Mouse (Mus musculus) right cerebral cortex, postnatal 4 days (tissue): ENCODE data around the gene Atrn.

Source experiments
- DNase-seq: peaks from one replicate; pipeline ENCODE4 v3.0.0-alpha.2; 2022

Atrn gene

DNA sequence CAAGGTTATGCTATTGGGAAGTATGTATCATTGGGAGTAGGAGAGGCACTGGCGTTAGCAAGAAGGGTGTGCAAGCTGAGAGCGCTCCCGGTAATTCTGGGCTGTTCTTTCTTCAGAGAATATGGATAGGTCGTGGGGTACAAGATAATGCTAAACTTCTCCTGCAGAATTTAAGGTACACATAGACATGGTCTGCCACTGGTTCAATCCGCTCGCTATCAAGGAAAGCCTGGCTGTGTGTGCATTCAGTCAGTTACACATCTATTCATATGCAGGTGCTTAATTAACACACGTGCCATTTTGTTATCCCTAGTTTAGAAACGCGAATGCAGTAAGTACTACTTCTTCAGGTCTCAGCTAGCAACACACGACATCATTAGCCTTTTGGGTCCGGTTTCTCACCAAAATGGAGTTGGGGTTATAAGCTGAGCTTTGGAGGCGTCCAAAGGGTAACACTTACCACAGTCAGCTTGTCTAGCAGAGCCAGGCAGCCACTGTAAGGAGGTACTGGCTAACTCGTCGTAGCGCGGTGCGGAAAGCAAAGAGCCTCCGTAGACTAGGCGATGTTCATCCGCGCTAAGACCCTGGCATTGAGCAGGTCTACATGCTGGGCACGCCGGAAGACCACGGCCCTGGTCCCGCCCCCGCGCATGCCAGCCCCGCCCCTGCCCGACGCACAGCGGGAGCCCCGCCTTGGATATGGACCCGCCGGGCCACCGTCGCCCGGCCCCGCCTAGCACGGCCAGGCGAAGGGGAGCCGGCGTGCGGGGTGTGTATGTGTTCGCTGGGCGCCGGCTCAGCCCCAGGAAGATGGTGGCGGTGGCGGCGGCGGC lies at the start of gene Atrn, which contains the start of gene 4930402H24Rik:
TSS of gene Atrn (plus strand) at position 745 of the 833 bp plus-strand sequence.
TSS of gene 4930402H24Rik (minus strand) at position 656 of the 833 bp plus-strand sequence.
- peak; percentile 93 for DNase-seq

GRCm38 (mm10) chr2:130862091-130862490 lies 44.2 kb upstream of the Atrn start:
- DNase-seq = no peak

DNA sequence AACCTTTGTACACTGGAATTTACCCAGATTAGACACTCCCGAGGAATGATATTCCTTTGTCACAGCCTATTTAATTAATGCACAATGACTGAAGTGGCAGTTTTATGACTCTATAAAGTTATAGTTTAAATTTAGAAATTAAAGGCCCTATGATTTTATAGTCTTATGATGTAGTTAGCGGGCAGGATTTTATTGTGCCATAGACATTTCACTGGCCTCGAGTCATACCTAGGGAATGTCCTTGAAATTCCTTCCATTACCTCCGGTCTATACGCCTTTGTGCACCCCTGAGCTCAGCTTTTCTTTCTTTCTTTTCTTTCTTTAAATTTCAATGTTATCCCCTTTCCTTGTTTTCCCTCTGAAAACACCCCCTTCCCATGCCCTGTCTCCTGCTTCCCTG lies 35.4 kb upstream of the Atrn start:
- DNase-seq = no peak

DNA sequence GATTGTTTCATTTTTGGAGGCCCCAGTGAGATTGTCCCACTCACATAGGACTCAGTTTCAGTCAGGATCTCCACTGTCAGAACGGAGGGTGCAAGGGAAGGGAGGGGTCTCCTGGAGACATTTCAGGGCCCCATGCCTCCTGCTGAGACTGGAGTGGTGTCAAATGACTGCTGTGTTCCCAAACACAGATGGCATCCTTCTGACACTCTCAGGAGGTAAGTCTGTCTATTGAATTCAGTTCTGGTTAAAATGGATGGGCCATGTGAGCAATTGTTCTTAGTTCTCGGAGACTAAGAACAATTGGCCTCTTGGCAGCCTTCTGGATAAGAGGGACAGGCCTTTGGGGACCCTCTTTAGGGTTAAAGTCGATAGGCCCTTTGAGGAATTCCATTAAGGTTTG lies 28.9 kb upstream of the Atrn start:
- no peak for DNase-seq

DNA sequence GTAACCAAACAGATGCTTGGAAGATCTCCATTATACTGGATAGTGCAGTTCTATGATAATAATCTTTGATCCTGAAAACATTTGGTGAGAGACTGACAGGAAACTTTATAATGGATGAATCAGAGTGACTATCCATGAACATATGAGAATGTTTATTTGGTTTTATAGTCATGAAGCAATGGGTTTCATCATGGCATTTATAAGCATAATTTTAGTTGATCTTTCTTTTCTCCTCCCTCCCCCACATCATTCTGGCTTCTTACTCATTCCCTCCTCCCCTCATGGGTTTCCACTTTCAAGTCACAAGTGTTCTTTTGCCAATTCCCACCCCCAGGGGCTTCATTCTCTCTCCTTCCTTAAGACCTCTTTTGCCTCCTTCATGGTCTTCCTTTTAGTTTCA lies 19.3 kb upstream of the Atrn start:
- no peak for DNase-seq

- DNase-seq = no peak
Measured at GRCm38 (mm10) chr2:130887456-130887855, 18.8 kb upstream of the Atrn start.

DNA sequence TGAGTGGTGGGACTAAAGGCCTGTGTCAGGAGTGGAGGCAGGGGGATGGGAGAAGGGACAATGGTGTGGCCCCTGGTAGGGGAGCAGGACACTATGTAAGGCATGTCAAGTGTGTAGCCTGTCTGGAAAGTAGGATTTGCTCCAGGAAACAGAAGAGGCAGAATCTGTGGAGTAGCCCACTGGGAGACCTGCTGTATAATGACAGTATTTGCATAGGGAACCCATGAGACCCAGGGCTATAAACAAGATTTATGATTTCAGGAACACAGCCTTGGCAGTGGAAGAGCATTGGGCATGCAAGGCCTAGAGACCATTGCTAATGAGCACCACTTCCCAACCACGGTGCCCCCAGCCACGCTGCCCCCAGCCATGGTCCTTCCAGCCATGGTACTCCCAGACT lies 9.4 kb upstream of the Atrn start:
- DNase-seq = no peak

GRCm38 (mm10) chr2:130897856-130898255 lies 8.4 kb upstream of the Atrn start:
- no peak for DNase-seq

GRCm38 (mm10) chr2:130898783-130899182 lies 7.5 kb upstream of the Atrn start:
- DNase-seq = no peak

DNA sequence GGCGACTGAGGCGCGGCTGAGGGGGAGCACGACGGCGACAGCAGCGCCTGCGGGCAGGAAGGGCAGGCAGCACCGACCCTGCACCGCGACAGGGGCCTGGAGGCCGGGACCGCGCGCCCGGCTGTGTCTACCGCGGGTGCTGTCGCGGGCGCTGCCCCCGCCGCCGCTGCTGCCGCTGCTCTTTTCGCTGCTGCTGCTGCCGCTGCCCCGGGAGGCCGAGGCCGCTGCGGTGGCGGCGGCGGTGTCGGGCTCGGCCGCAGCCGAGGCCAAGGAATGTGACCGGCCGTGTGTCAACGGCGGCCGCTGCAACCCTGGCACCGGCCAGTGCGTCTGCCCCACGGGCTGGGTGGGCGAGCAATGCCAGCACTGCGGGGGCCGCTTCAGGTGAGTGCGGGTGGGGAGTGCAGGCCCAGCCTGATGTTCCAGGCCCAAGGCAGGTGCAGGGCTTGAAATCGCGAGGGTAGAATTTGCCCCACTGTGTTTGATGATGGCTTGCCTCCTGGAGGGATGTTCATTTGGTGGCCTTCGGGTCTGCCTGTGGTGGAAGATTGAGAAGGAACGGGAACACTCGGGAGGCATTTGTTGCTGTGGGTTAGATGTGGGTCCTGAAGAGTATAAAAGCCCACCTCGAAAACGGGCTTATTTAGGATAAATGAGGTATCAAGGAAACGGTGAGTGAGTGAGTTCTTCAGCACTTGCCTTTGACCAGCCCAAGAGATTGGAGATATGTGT lies 455 bp downstream of the Atrn start:
- peak; percentile 39 for DNase-seq

- DNase-seq = no peak
Measured at GRCm38 (mm10) chr2:130911691-130912090, 5.4 kb downstream of the Atrn start.

- no peak for DNase-seq
Measured at GRCm38 (mm10) chr2:130914873-130915272, 8.6 kb downstream of the Atrn start.

DNA sequence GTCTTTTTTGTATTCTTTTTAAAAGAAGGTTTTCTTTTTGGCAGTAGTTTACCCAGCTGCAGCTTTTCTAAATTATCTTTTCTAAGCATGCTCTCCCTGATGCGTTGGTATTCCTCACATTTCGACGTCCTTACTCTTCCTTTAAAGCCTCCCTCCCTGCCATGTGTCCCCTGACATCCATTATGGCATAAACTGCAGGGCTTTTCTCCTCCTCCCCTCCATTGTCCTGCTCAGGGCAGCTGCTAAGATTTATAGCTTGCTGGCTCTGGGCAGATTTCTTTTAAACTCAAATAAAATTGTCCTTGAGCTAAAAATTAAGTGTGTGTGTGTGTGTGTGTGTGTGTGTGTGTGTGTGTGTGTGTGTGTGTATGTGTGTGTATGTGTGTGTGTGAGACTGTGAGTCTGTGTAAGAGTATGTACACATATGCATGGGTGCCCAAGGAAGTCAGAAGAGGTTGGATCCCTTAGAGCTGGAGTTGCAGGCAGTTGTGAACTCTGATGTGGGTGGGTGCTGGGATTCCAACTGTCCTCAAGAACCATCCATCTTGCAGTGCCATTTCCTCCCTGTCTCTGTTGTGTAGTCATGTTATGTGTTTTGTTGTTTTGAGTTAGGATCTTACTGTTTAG lies 10.3 kb downstream of the Atrn start:
- DNase-seq = no peak

DNA sequence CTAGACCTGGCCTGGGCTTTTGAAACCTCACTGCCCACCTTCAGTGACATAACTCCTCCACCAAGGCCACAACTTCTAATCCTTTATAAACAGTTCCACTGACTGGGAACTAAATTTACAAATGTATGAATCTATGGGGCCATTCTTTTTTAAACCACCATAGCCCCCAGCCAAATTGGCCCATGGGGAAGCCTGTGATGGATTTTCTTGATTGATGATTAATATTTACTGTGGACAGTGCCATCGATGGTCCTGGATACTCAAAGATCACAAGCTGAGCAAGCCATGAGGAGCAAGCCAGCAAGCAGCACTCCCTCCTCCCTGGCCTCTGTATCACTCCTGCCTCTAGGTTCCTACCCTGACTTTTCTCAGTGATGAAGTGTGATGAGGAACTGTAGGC lies 11.4 kb downstream of the Atrn start:
- no peak for DNase-seq

DNA sequence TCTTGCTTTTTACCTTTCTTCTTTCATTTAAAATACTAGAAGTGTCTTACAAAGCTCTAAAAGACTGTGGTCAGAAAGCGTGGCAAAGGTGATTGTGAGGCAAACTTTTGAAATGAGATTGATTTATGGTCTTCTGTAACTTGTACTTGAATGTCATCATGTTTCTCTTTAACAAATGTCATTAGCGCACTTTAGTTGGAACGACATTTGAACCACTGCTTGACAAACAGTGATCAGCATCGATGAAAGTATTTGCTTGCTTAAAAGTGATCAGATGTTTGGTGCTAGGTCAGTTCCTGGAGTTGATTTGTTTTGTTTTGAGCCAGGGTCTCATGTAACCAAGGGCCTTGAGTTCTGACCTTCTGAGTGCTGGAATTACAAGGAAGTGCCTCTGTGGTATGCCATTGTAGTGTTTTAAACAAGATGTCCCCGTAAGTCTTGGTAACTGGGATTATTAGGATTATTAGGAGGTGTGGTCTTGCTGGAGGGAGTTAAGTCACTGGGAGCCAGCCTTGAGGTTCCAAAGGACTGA lies 12.8 kb downstream of the Atrn start:
- DNase-seq = no peak

- DNase-seq = no peak
Measured at GRCm38 (mm10) chr2:130924950-130925349, 18.7 kb downstream of the Atrn start.

DNA sequence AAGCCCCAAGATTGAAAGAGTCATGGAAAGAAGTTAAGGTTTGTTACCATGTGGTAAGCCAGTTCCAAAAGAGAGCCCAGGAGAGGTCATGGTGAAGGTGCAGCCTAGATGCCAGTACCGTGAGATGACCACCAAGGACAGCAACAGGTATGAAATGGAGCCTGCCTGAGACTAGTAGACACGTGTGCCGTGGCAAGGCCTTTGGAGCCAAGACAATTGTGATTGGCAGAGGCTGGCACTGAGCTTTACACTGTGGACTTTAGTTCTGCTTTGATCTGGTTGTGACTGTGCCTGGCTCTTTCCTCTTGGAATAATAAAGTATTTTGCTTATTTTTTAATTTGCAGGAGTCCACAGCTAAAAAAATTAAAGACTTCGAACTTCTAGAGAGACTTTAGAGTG lies 21.7 kb downstream of the Atrn start:
- no peak for DNase-seq

GRCm38 (mm10) chr2:130928530-130928929 lies 22.2 kb downstream of the Atrn start:
- no peak for DNase-seq

- DNase-seq = no peak
Measured at GRCm38 (mm10) chr2:130929994-130930393, 23.7 kb downstream of the Atrn start.

DNA sequence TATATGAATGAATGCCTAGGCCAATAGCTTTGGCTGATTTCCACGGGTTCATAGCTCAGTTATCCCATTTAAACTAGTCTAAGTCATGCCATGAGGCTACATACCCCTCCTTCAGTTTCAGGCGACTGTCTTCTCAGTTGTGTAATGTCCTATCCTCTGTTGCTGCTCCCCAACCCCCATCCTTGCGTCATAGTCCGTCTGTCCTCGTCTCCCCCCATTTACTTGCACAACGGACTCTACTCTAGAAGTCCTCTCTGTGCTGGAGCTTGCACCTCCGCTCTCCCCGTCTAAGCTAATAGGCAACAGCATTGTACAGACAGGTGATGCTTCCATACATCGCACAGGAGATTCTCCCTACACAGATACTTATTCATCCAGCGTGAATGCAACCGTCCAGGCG lies 26.6 kb downstream of the Atrn start:
- no peak for DNase-seq

- DNase-seq = no peak
Measured at GRCm38 (mm10) chr2:130949781-130950180, 43.5 kb downstream of the Atrn start.

DNA sequence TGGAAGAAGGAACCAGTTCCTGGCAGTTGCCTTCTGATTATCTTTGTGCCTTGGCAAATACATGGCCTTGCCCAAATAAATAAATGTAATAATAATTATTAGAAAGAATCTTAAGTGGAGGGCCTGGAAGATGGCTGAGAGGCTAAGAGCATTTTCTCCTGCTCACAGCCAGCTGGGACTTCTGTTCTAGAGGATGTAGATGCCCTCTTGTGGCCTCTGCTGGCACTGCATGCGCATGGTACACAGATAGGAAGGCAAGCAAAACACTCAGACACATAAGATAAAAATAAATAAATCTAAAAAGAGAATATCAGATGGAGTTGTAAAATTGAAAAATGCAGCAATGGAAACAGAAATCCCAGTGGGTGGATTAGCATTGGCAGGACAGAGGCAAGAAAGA lies 44.3 kb downstream of the Atrn start:
- DNase-seq = peak; percentile 97

GRCm38 (mm10) chr2:130958906-130959305 lies 52.6 kb downstream of the Atrn start:
- no peak for DNase-seq
